Mouse (Mus musculus): ENCODE measurements at regions not wholly inside any gene's neighbourhood (a gene's known extent, or its start where the extent isn't known, plus 50 kb on each side); places are given as distances from the start of the nearest gene placed in this dataset.

- TF ChIP-seq CTCF (conservative IDR thresholded peaks at IDR 0.05; ENCODE audit: insufficient read depth, insufficient read length, low read depth, low read length) (no peak), POLR2A (IDR thresholded peaks at IDR 0.05; ENCODE audit: low read depth, low read length) (no peak)
Observed at GRCm38 (mm10) chr4:142577519-142577918, 338.3 kb upstream of the Kazn start.
